Mouse (Mus musculus) bone marrow macrophage, adult 2 months (primary cell): ENCODE results near the gene Cep170b.

Experiments
- CTCF ChIP-seq: IDR thresholded peaks from 2 replicates; pipeline ENCODE4 v1.5.1; 2012; ENCODE audit warnings: low read depth, mild to moderate bottlenecking, low read length, moderate library complexity
- POLR2A ChIP-seq: IDR thresholded peaks from 2 replicates; pipeline ENCODE4 v1.6.1; 2012; ENCODE audit warnings: mild to moderate bottlenecking, low read depth, low read length, borderline replicate concordance

DNA sequence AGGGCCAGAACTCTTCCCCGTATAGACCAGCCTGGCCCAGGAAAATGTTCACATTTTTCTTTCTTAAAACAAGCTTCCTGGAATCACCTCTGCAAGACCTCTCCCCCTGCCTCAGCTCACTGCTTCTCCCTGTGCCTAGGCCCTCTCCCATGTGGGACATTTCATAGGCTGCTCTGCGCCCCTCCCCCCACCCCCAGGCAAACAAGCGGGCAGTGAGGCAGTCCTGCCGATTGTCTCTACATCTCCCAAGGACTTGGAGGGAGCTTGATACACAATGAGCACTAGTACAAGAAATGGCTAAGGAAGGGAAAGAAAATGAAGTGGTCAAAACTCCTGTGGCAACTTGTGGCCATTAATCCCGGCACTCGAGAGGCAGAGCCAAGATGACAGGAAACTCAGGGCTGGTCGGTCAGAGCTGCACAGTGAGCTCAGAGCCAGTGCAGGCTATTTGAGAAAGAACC, 74.1 kb downstream of the Cep170b start:
- no peak for TF ChIP-seq CTCF
- TF ChIP-seq POLR2A: no peak
